15 mouse cellular contexts compared by ENCODE assay signal in genomic region chr2:168615160-168615559, GRCm38 (mm10). TPM values are rescaled to one million over a fixed set of nuclear protein-coding genes. Genes with fewer than 3 reads are reported as not detected.
DNase-seq lines count a peak whose midpoint lies in the region; ATAC-seq and TF ChIP-seq lines count a peak whose summit lies in the region.
"Had no signal": no experiment of that assay in that cellular context is flagged by ENCODE, and none has a peak within 500 bp of the region (broad histone marks: within the 10 kb centered on the region; RNA-seq: fewer than 3 reads in every experiment).

No protein-coding gene starts in this region.

- H3K27me3 ChIP-seq in heart, embryonic 14.5 days (ENCODE audit: control insufficient read depth, insufficient read depth, low read length), result no peaks in the 10 kb centered on the region
- no peaks in the 10 kb centered on the region for H3K27me3 ChIP-seq in lung, embryonic 14.5 days (ENCODE audit: insufficient read depth, low read length)
- H3K27me3 ChIP-seq in embryonic facial prominence, embryonic 14.5 days (replicated peaks; ENCODE audit: control insufficient read depth, insufficient read depth, low read length), result no peaks in the 10 kb centered on the region
- H3K27me3 ChIP-seq in forebrain, embryonic 13.5 days, result no peaks in the 10 kb centered on the region
- H3K27me3 ChIP-seq: midbrain, embryonic 12.5 days had no signal

- DNase-seq in adrenal gland, postnatal 10 days, result peak; percentile 29
- DNase-seq in adrenal gland, adult 18-20 months (ENCODE audit: low spot score in 2 of 2), result no peak
- DNase-seq in heart, adult 18-20 months, result no peak
- DNase-seq in lung, embryonic 14.5 days, result peak; percentile 67
- no peak for DNase-seq in lung, adult 2 months
- peak; percentile 38 for DNase-seq in embryonic facial prominence, embryonic 14.5 days (ENCODE audit: low spot score)
- DNase-seq: embryo, embryonic 11 days; gastrocnemius, postnatal 36 days; kidney, adult 9 months; right cerebral cortex, postnatal 14 days; thymus, adult 18-20 months had no signal

- H3K27ac ChIP-seq in heart, embryonic 14.5 days (replicated peaks in 1 of 2; ENCODE audit: control insufficient read depth in 1 of 2, insufficient read depth in 1 of 2, low read depth in 2 of 2, low read length in 2 of 2), result peak overlapping the region; percentile 40 to 50
- no peak overlapping the region for H3K27ac ChIP-seq in lung, embryonic 14.5 days (ENCODE audit: low read depth)
- no peak overlapping the region for H3K27ac ChIP-seq in embryonic facial prominence, embryonic 14.5 days (replicated peaks; ENCODE audit: low read depth, low read length)
- H3K27ac ChIP-seq in forebrain, embryonic 13.5 days, result no peak overlapping the region
- H3K27ac ChIP-seq: midbrain, embryonic 12.5 days had no signal

- peaks cover 26 to 34% of the 10 kb centered on the region in 2 experiments for H3K4me1 ChIP-seq in heart, embryonic 14.5 days (ENCODE audit: control insufficient read depth in 2 of 2, insufficient read depth in 2 of 2, low read length in 2 of 2)
- H3K4me1 ChIP-seq in lung, embryonic 14.5 days (ENCODE audit: insufficient read depth), result peaks cover 11% of the 10 kb centered on the region
- H3K4me1 ChIP-seq in lung, adult 2 months (ENCODE audit: control insufficient read depth, insufficient read depth, low read length), result no peaks in the 10 kb centered on the region
- peaks cover 26% of the 10 kb centered on the region for H3K4me1 ChIP-seq in embryonic facial prominence, embryonic 14.5 days (ENCODE audit: control insufficient read depth, insufficient read depth, low read length)
- peaks cover 4% of the 10 kb centered on the region; the same call in 1 of the 2 replicates for H3K4me1 ChIP-seq in forebrain, embryonic 13.5 days

- TF ChIP-seq CTCF in lung, embryonic 14.5 days (IDR thresholded peaks at IDR 0.05; ENCODE audit: low read depth), result no peak
- TF ChIP-seq CTCF in lung, adult 2 months (IDR thresholded peaks at IDR 0.05; ENCODE audit: insufficient read depth, low read length), result no peak

- H3K4me3 ChIP-seq in heart, embryonic 14.5 days (ENCODE audit: control insufficient read depth in 1 of 2, insufficient read depth in 1 of 2, low read depth in 1 of 2, low read length in 2 of 2), result no peak overlapping the region
- H3K4me3 ChIP-seq in lung, embryonic 14.5 days (ENCODE audit: low read depth, low read length), result no peak overlapping the region
- H3K4me3 ChIP-seq in lung, adult 2 months (replicated peaks; ENCODE audit: extremely low read depth, low read depth, low read length), result no peak overlapping the region
- H3K4me3 ChIP-seq in embryonic facial prominence, embryonic 14.5 days (ENCODE audit: low read depth, low read length), result no peak overlapping the region
- no peak overlapping the region for H3K4me3 ChIP-seq in forebrain, embryonic 13.5 days
- H3K4me3 ChIP-seq: midbrain, embryonic 12.5 days had no signal

- no peak for ATAC-seq in heart, embryonic 14.5 days (ENCODE audit: insufficient number of reproducible peaks, insufficient read depth, low FRiP score, low read depth)
- ATAC-seq in lung, embryonic 14.5 days (ENCODE audit: insufficient read depth), result no peak
- ATAC-seq in embryonic facial prominence, embryonic 14.5 days (ENCODE audit: low read depth), result no peak
- ATAC-seq in forebrain, embryonic 13.5 days, result no peak
- ATAC-seq: hindbrain, embryonic 16.5 days had no signal

- H3K4me2 ChIP-seq in heart, embryonic 14.5 days (ENCODE audit: low read length), result no peak overlapping the region
- no peak overlapping the region for H3K4me2 ChIP-seq in lung, embryonic 14.5 days
- no peak overlapping the region for H3K4me2 ChIP-seq in embryonic facial prominence, embryonic 14.5 days (ENCODE audit: low read depth, low read length)
- no peak overlapping the region for H3K4me2 ChIP-seq in forebrain, embryonic 13.5 days
- H3K4me2 ChIP-seq: midbrain, embryonic 12.5 days had no signal

- 55% methylated on average over 3 of the region's 3 CpGs for WGBS in heart, embryonic 14.5 days
- 81% methylated on average over 3 of the region's 3 CpGs for WGBS in lung, embryonic 14.5 days
- 82% methylated on average over 3 of the region's 3 CpGs for WGBS in lung, adult 2 months
- WGBS in embryonic facial prominence, embryonic 14.5 days, result 72% methylated on average over 3 of the region's 3 CpGs
- WGBS in forebrain, embryonic 13.5 days, result 84% methylated on average over 3 of the region's 3 CpGs

- H3K36me3 ChIP-seq in heart, embryonic 14.5 days (ENCODE audit: control insufficient read depth, insufficient read depth, low read length), result no peaks in the 10 kb centered on the region
- H3K36me3 ChIP-seq in lung, embryonic 14.5 days (ENCODE audit: insufficient read depth), result no peaks in the 10 kb centered on the region
- no peaks in the 10 kb centered on the region for H3K36me3 ChIP-seq in embryonic facial prominence, embryonic 14.5 days (ENCODE audit: control insufficient read depth, insufficient read depth, low read length)
- no peaks in the 10 kb centered on the region for H3K36me3 ChIP-seq in forebrain, embryonic 13.5 days (ENCODE audit: poor library complexity, severe bottlenecking)
- H3K36me3 ChIP-seq: midbrain, embryonic 12.5 days had no signal

- TF ChIP-seq POLR2A in lung, adult 2 months (IDR thresholded peaks at IDR 0.05; ENCODE audit: borderline replicate concordance, extremely low read depth, low read depth, low read length), result no peak

- H3K9ac ChIP-seq in heart, embryonic 14.5 days (ENCODE audit: low read length), result 0 out of 2 replicates have a peak overlapping the region, but pooled peaks have one; percentile 7
- H3K9ac ChIP-seq in lung, embryonic 14.5 days, result no peak overlapping the region
- no peak overlapping the region for H3K9ac ChIP-seq in embryonic facial prominence, embryonic 14.5 days (ENCODE audit: low read depth, low read length)
- H3K9ac ChIP-seq in forebrain, embryonic 13.5 days, result no peak overlapping the region
- H3K9ac ChIP-seq: midbrain, embryonic 12.5 days had no signal

- H3K9me3 ChIP-seq in heart, embryonic 14.5 days (ENCODE audit: control insufficient read depth, low read length), result no peaks in the 10 kb centered on the region
- H3K9me3 ChIP-seq in lung, embryonic 14.5 days (ENCODE audit: low read depth, low read length), result no peaks in the 10 kb centered on the region
- no peaks in the 10 kb centered on the region for H3K9me3 ChIP-seq in embryonic facial prominence, embryonic 14.5 days (ENCODE audit: control insufficient read depth, low read length)
- no peaks in the 10 kb centered on the region for H3K9me3 ChIP-seq in forebrain, embryonic 13.5 days (replicated peaks)
- H3K9me3 ChIP-seq: midbrain, embryonic 12.5 days had no signal

RNA-seq across cellular contexts. Expression of gene Nfatc2, which starts 13.7 kb away (rescaled TPM):
- total RNA-seq in adrenal gland, postnatal 10 days (2021), result 1 to 10 TPM; 2.7 to 5.0 TPM
- total RNA-seq in adrenal gland, adult 18-20 months (2021), result 1 to 10 TPM; 2.8 to 3.7 TPM
- 13.0 and 13.2 TPM in 2 replicates for polyA plus RNA-seq in heart, embryonic 14.5 days (2014; fragmentation: Nextera tagmentation; extraction: Ambion mirVana)
- 10 to 100 TPM in 1 of 2 experiments, 1 to 10 TPM in 1; 8.7 to 10.1 TPM for total RNA-seq in heart, adult 18-20 months (2021)
- 2.1 and 2.3 TPM in 2 replicates for polyA plus RNA-seq in lung, embryonic 14.5 days (2014; fragmentation: Nextera tagmentation; extraction: Ambion mirVana)
- polyA plus RNA-seq in lung, adult 2 months (2012; rRNA removed), result 2.5 and 3.2 TPM in 2 replicates
- 5.7 and 5.8 TPM in 2 replicates for polyA plus RNA-seq in embryonic facial prominence, embryonic 14.5 days (2014; fragmentation: Nextera tagmentation; extraction: Ambion mirVana)
- polyA plus RNA-seq in forebrain, embryonic 13.5 days (2015; fragmentation: Nextera tagmentation; extraction: Ambion mirVana), result 1.5 and 1.7 TPM in 2 replicates

Comparison
In these comparisons a context has a peak if more than half of its experiments do, and no peak if none do; other contexts are left out.
1. DNase-seq: peak in adrenal gland, postnatal 10 days (single experiment), lung, embryonic 14.5 days (single experiment) and embryonic facial prominence, embryonic 14.5 days (single experiment); none in adrenal gland, adult 18-20 months (0 of 2), heart, adult 18-20 months (0 of 2) and lung, adult 2 months (single experiment).
2. H3K27ac ChIP-seq: peak in heart, embryonic 14.5 days (2 of 2); none in lung, embryonic 14.5 days (single experiment), embryonic facial prominence, embryonic 14.5 days (single experiment) and forebrain, embryonic 13.5 days (single experiment).